Mouse (Mus musculus) frontal cortex, postnatal 14 days (tissue): ENCODE results near the gene Six2.
"Not testable (repeated sequence)": the region's sequence is repeated elsewhere in the genome, so short reads cannot be mapped to it uniquely, and the experiment has no call there.

ENCODE experiments used
- DNase-seq, 2 experiments: peaks; one replicate each; pipeline ENCODE4 v3.0.0; 2022; ENCODE audit warnings: low spot score in 2 of 2

Six2 gene

DNA sequence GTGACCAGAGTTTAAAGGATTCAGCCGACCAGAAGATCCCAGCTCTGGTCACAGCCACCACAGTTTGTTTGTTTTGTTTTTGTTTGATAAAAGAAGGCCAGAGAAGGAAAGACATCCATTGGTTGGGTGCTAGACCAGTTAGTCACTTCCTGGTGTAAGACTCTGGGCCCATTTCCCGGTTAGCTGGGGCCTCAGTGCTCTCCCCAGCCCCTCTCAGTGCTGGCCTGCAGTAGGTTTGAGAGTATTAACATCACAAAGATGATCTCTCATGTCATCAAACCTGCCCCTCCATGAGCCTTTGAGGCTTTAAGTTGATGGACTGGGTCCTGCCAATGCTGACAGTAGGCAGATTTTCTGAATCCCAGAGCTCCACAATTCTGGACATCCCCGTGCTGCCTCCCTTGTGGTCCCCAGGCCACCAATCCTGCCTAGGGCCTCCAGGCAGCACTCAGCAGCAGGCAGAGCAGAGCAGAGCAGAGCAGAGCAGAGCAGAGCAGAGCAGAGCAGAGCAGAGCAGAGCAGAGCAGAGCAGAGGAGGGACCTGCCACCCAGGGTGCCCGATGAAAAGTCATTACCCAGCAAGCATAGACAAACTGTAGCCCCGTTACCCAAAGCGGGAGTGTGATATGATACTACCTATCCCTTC, 2.4 kb upstream of the Six2 start:
- DNase-seq: no peak

- no peak for DNase-seq
Measured at GRCm38 (mm10) chr17:85689807-85690319, 1.8 kb upstream of the Six2 start.

GRCm38 (mm10) chr17:85688911-85689806, 1.1 kb upstream of the Six2 start:
- DNase-seq: no peak

GRCm38 (mm10) chr17:85687421-85688235, 446 bp downstream of the Six2 start:
- DNase-seq: no peak

- DNase-seq: no peak
Measured at GRCm38 (mm10) chr17:85686476-85687420, 1.3 kb downstream of the Six2 start.

DNA sequence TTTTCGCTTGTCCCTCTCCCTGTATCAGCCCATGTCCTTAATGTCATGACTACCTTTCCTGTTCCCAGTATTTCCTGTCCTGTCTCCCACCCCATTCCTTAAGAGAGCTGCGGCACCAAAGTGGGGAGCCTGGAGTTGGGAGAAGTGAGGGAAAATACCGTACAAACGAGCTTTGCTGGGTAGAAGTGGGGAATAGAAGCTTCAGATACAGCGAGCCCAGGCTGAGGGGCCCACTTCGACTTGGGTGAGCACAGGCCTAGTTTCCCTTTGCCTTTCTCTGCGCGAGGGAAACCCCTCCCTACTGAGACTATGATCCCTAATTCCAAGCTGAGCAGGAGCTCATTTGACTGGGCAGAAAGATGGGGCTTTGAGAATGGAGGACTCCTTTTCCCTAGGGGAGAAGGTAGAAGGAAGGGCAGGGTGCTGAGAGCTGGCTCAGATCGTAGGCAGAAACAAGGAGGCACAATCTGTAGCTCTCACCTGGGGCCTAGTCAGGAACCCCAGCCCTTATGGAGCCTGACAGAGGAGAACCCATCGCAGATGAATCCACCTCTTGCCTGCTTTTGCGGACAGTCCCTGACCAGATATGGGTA, 2.3 kb downstream of the Six2 start:
- no peak for DNase-seq

DNA sequence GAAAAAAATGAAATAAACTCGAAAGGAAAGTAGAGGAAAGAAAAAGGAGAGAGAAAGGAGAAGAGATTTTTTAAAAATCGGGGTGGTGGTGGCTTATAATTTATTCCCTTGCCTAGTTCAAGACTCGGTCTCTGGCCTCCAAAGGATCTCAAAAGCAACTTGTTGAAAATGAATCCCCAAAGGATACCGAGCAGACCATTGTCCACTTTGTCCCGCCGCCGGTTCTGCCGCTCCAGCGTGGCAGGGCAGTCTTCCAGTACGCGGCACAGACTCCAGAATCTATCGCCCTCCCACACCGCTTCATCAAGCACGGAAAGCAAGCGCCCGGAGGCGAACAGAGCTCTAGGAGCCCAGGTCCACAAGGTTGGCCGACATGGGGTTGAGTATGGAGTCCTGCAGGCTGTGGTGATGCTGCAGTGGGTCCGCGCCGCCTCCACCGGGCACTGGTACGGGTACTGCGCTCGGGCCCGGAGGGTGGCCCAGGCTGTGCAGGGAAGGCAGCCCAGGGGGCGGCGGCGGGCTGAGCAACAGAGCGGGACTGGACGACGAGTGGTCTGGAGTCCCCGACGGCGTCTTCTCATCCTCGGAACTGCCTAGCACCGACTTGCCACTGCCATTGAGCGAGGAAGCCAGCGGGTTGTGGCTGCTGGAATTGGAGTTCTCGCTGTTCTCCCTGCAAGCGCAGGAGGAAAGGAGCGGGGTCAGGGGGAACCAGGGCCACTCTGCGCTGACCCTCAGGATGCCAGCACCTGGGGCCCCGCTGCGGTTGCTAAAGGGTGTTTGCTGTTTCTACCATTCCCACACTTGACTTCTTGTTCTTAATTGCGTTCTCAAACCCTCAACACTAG, 3.0 kb downstream of the Six2 start:
- no peak for DNase-seq

GRCm38 (mm10) chr17:85684436-85684835, 3.6 kb downstream of the Six2 start:
- not testable (repeated sequence) for DNase-seq

GRCm38 (mm10) chr17:85683984-85684307, 4.1 kb downstream of the Six2 start:
- no peak for DNase-seq

DNA sequence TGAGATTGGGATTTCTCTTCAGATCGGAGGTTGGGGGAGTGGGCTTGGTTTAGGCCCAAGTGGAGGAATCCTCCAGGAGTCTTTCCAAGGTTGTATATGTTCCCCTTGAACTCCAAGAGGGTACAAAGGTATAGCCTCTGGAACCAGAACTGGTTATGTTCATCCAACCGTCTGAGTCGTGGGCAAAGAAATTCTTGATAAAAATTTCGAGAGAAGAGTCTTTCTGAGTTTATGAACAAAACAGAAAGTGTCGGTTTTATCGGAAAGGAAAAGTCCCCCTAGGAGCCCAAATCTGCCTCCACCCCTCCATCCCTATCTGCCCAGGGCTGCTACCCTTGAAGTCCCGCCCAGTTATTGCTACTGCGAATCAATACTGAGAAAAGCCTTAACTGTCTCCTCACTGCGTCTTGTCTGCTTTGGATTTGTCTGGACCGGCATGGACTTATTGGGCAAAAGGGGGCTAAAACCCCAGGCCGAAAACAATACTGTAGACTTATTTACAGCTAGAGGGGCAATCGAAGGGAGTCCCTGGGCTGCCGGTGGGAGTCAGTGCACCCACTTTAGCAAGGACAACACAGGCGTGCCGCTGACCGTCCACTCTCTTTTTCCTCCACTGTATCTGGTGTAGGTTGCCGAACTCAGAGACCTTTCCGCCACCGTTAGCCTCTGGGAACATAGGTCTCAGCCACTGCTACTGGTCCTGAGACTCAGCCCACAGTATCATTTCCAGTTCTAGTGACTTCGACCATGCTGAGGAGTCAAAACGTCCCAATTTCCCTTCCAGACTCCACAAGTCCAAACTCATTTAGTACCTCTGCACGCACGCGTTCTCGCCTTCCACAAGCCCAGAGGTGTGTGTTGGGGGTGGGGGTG, 4.7 kb downstream of the Six2 start:
- DNase-seq: no peak

DNA sequence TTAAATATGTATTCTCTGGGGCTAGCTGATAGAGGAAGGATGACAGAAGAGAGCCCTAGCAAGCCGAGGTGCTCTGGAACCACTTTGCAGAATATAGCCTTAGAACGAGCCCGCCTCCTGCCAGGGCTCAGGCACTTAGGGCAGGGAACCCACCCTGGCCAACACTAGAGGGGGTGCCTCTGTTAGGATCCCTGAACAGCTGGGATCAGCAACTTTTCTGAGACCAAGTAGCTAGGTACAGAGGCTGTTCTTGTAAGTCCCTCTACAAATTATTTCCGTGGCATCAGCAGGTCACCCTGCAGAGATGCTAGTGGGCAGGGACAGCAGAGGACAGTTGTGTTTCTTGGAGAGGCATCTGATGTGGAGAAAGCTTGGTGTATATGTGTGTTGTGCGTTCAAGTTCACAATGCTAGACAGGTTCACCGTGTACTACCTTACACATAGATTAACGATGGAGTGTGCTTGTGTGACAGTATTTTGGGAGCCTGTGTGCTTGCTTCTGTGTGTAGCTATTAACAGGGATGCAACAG, 5.8 kb downstream of the Six2 start:
- DNase-seq: no peak

GRCm38 (mm10) chr17:85681741-85682140, 6.3 kb downstream of the Six2 start:
- no peak for DNase-seq

- no peak for DNase-seq
Measured at GRCm38 (mm10) chr17:85680851-85681550, 7.1 kb downstream of the Six2 start.

DNA sequence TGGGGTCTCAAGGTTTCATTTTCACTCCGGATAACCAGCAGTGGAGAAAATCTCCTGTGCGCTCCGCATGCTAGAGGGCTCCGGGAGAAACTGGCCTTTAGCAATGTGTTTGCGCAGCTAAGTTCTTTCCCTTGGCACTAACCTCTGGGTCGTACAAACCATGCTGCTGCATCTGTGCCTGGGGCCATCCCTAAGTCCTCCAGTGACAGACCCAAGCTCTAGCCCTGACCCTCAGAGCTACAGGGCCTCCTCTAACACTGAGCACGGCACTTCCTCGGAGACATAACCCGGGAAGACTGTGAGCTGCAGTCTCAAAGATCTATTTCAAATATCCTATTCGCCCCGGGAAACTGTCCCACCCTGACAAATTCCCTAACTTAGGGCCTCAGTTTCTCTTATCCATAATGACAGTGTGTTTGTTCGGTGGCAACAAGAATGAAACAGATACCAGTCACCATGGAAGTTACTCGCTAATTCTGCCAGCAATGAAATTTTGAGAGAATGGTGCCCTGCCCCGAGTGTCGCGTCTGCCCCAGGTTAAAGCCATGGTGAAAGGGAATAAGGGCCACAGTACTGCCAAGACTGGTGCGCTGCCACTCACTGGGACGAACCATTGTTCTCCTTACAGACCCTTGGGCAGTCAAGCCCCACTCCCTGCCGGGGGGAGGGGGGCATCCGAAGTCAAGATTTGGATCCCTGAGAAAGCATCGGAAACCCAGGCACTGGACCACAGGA, 7.8 kb downstream of the Six2 start:
- DNase-seq: no peak

GRCm38 (mm10) chr17:85679651-85680050, 8.4 kb downstream of the Six2 start:
- DNase-seq: no peak

- peak; percentile 42 to 71 for DNase-seq
Measured at GRCm38 (mm10) chr17:85664618-85665320, 23.3 kb downstream of the Six2 start.

DNA sequence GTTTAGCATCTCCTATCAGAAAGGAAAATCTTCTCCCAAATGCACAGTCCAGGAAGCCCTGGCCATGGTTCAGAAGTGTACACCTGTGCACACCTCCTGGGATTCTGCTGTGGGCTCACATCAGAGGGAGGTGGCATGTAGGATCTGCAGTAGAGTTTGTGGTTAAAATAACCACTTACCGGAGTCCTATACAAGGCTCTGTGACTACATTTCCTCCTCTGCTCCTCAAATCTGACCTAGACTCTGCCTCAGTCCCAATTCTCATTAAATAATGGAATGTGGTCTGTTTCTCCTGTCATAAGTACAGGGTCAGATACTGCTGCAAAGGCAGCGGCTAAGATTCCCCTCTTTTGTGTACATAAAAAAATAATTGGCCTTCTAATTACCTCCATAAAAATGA, 23.9 kb downstream of the Six2 start:
- DNase-seq: no peak
